32 mouse cellular contexts compared by ENCODE assay signal in genomic region chr11:70291235-70291634, GRCm38 (mm10). TPM values are rescaled to one million over a fixed set of nuclear protein-coding genes. Genes with fewer than 3 reads are reported as not detected.
DNase-seq lines count a peak whose midpoint lies in the region; ATAC-seq lines count a peak whose summit lies in the region.
"Had no signal": no experiment of that assay in that cellular context is flagged by ENCODE, and none has a peak within 500 bp of the region (broad histone marks: within the 10 kb centered on the region; RNA-seq: fewer than 3 reads in every experiment).

No protein-coding gene starts in this region.

- 87% methylated on average over 6 of the region's 6 CpGs for WGBS in midbrain, embryonic 10.5 days

- H3K4me1 ChIP-seq in midbrain, embryonic 10.5 days = peaks cover 4% of the 10 kb centered on the region; the same call in 1 of the 2 replicates
- H3K4me1 ChIP-seq: hindbrain, embryonic 12.5 days; intestine, embryonic 15.5 days; liver, embryonic 12.5 days; midbrain, embryonic 12.5 days; stomach, embryonic 15.5 days had no signal

- H3K27me3 ChIP-seq in midbrain, embryonic 10.5 days (ENCODE audit: low read depth, poor library complexity, severe bottlenecking) = no peaks in the 10 kb centered on the region
- H3K27me3 ChIP-seq: forebrain, embryonic 13.5 days; hindbrain, embryonic 12.5 days; intestine, embryonic 15.5 days; liver, embryonic 12.5 days; midbrain, embryonic 12.5 days; stomach, embryonic 15.5 days had no signal

- no peak overlapping the region for H3K27ac ChIP-seq in midbrain, embryonic 10.5 days (replicated peaks)
- H3K27ac ChIP-seq: forebrain, embryonic 13.5 days; hindbrain, embryonic 12.5 days; hindbrain, postnatal 0 days; intestine, embryonic 15.5 days; kidney, postnatal 0 days; liver, embryonic 12.5 days; macrophage; midbrain, embryonic 12.5 days; stomach, embryonic 15.5 days had no signal

- H3K4me3 ChIP-seq in midbrain, embryonic 10.5 days = no peak overlapping the region
- H3K4me3 ChIP-seq: forebrain, embryonic 13.5 days; hindbrain, embryonic 12.5 days; intestine, embryonic 15.5 days; liver, embryonic 12.5 days; midbrain, embryonic 12.5 days; stomach, embryonic 15.5 days had no signal

- 0 out of 2 replicates have a peak, but pooled peaks cover 8% of the 10 kb centered on the region for H3K9me3 ChIP-seq in midbrain, embryonic 10.5 days (replicated peaks)
- H3K9me3 ChIP-seq: forebrain, embryonic 13.5 days; G1E; hindbrain, embryonic 12.5 days; intestine, embryonic 15.5 days; liver, embryonic 12.5 days; midbrain, embryonic 12.5 days; stomach, embryonic 15.5 days had no signal

- DNase-seq in thymus, postnatal 10 days (ENCODE audit: low spot score in 2 of 2) = peak; percentile 41 to 59
- no peak for DNase-seq in right cerebral cortex, adult 18-20 months
- no peak for DNase-seq in adrenal gland, postnatal 25 days
- no peak for DNase-seq in midbrain, embryonic 10.5 days (ENCODE audit: low spot score)
- DNase-seq: adrenal gland, postnatal 14 days; B cell, adult 2 months; cerebellum, adult 2 months; cerebellum, postnatal 14 days; gastrocnemius, postnatal 14 days; heart, adult 18-20 months; heart, postnatal 36 days; kidney, adult 8-10 months; kidney, postnatal 4 days; liver, postnatal 0 days; right cerebral cortex, postnatal 25 days had no signal

- peak; percentile 39; the same call in 1 of the 2 replicates for ATAC-seq in common myeloid progenitor, adult 5-6 weeks (replicated peaks; ENCODE audit: low read depth, poor library complexity, severe bottlenecking)
- ATAC-seq in megakaryocyte, adult 5-6 weeks (ENCODE audit: poor library complexity, severe bottlenecking) = peak; percentile 56
- ATAC-seq: forebrain, embryonic 13.5 days; hindbrain, postnatal 0 days; intestine, embryonic 15.5 days; liver, embryonic 12.5 days; liver, postnatal 0 days; lung, postnatal 0 days had no signal

- H3K36me3 ChIP-seq in midbrain, embryonic 10.5 days = no peaks in the 10 kb centered on the region
- H3K36me3 ChIP-seq: G1E; hindbrain, embryonic 12.5 days; intestine, embryonic 15.5 days; liver, embryonic 12.5 days; midbrain, embryonic 12.5 days; stomach, embryonic 15.5 days had no signal

RNA-seq across cellular contexts. Expression of gene Alox12e, which starts 31.2 kb away (rescaled TPM):
- not detected in 2 replicates for total RNA-seq in common myeloid progenitor, adult 5-6 weeks (2017)
- 0.98 and 1.5 TPM in 2 replicates for total RNA-seq in megakaryocyte, adult 5-6 weeks (2015)
- 1.2 and 1.7 TPM in 2 replicates for total RNA-seq in megakaryocyte, adult 5-6 weeks (2017)
- total RNA-seq in adrenal gland, postnatal 25 days (2021) = not detected in 2 replicates
- not detected in 2 replicates for polyA plus RNA-seq in midbrain, embryonic 10.5 days (2016; fragmentation: Nextera tagmentation; extraction: Ambion mirVana)
- total RNA-seq: adrenal gland, postnatal 14 days; heart, adult 18-20 months; heart, postnatal 36 days; hindbrain, postnatal 0 days; layer of hippocampus, postnatal 25 days had no signal
- polyA plus RNA-seq: brain, embryonic 14.5 days; cerebellum, adult 2 months; forebrain, embryonic 13.5 days; G1E; heart, embryonic 11.5 days; hindbrain, embryonic 12.5 days; intestine, embryonic 15.5 days; liver, postnatal 0 days; macrophage; midbrain, embryonic 12.5 days; neural tube, embryonic 14.5 days; stomach, embryonic 15.5 days had no signal

RNA-seq across cellular contexts. Expression of gene Alox12, which starts 36.1 kb away (rescaled TPM):
- total RNA-seq in common myeloid progenitor, adult 5-6 weeks (2017) = 0.37 TPM in 1 of 2 replicates, not detected in the other
- total RNA-seq in megakaryocyte, adult 5-6 weeks (2015) = not detected in 2 replicates
- not detected in 2 replicates for total RNA-seq in megakaryocyte, adult 5-6 weeks (2017)
- 1.5 and 1.8 TPM in 2 replicates for total RNA-seq in adrenal gland, postnatal 25 days (2021)
- 2.5 TPM in 2 replicates for polyA plus RNA-seq in midbrain, embryonic 10.5 days (2016; fragmentation: Nextera tagmentation; extraction: Ambion mirVana)

RNA-seq across cellular contexts. Expression of gene Rnasek, which starts 51.6 kb away (rescaled TPM):
- 25.7 and 49.9 TPM in 2 replicates for total RNA-seq in common myeloid progenitor, adult 5-6 weeks (2017)
- total RNA-seq in megakaryocyte, adult 5-6 weeks (2015) = 221 and 238 TPM in 2 replicates
- 29.7 and 38.5 TPM in 2 replicates for total RNA-seq in megakaryocyte, adult 5-6 weeks (2017)
- total RNA-seq in adrenal gland, postnatal 25 days (2021) = 271 and 305 TPM in 2 replicates
- polyA plus RNA-seq in midbrain, embryonic 10.5 days (2016; fragmentation: Nextera tagmentation; extraction: Ambion mirVana) = 104 and 128 TPM in 2 replicates

RNA-seq across cellular contexts. Expression of gene Gm21988, which starts 51.6 kb away (rescaled TPM):
- total RNA-seq in common myeloid progenitor, adult 5-6 weeks (2017) = not detected in 2 replicates
- 4.0 and 5.2 TPM in 2 replicates for total RNA-seq in megakaryocyte, adult 5-6 weeks (2015)
- total RNA-seq in megakaryocyte, adult 5-6 weeks (2017) = 0.11 and 4.3 TPM in 2 replicates
- total RNA-seq in adrenal gland, postnatal 25 days (2021) = 7.1 and 7.2 TPM in 2 replicates
- 9.6 and 10.7 TPM in 2 replicates for polyA plus RNA-seq in midbrain, embryonic 10.5 days (2016; fragmentation: Nextera tagmentation; extraction: Ambion mirVana)

RNA-seq across cellular contexts. Expression of gene 0610010K14Rik, which starts 53.5 kb away (rescaled TPM):
- total RNA-seq in common myeloid progenitor, adult 5-6 weeks (2017) = 43.5 and 49.9 TPM in 2 replicates
- 74.4 and 77.6 TPM in 2 replicates for total RNA-seq in megakaryocyte, adult 5-6 weeks (2015)
- total RNA-seq in megakaryocyte, adult 5-6 weeks (2017) = 25.6 and 31.5 TPM in 2 replicates
- 45.8 and 59.1 TPM in 2 replicates for total RNA-seq in adrenal gland, postnatal 25 days (2021)
- 241 and 244 TPM in 2 replicates for polyA plus RNA-seq in midbrain, embryonic 10.5 days (2016; fragmentation: Nextera tagmentation; extraction: Ambion mirVana)

Comparison
In these comparisons a context has a peak if more than half of its experiments do, and no peak if none do; other contexts are left out.
1. DNase-seq: peak in thymus, postnatal 10 days (2 of 2); none in right cerebral cortex, adult 18-20 months (single experiment), adrenal gland, postnatal 25 days (single experiment) and midbrain, embryonic 10.5 days (single experiment).